Mouse (Mus musculus) C2C12 (cell line): Measurements from ENCODE around the gene Gper1. TPM values are rescaled to one million over a fixed set of nuclear protein-coding genes. Genes with fewer than 3 reads are reported as not detected.
A peak's percentile ranks its signal among the peaks of the same experiment; 100 is the strongest.

Experiments used
- H3K27me3 ChIP-seq: one replicate; pipeline ENCODE4 v1.6.1; 2011; ENCODE audit not compliant: control insufficient read depth, insufficient read depth, insufficient read length
- H3K36me3 ChIP-seq: one replicate; pipeline ENCODE4 v1.6.1; 2011; ENCODE audit not compliant: control insufficient read depth, insufficient read depth
- H3K4me3 ChIP-seq: one replicate; pipeline ENCODE4 v1.5.1; 2011; ENCODE audit warnings: mild to moderate bottlenecking, control low read depth; ENCODE audit not compliant: poor library complexity, insufficient read depth, severe bottlenecking
- H3K79me2 ChIP-seq: one replicate; pipeline ENCODE4 v1.6.1; 2011; ENCODE audit not compliant: control insufficient read depth, insufficient read depth
- H3K79me3 ChIP-seq: one replicate; pipeline ENCODE4 v1.6.1; 2011; ENCODE audit warnings: low read depth, control low read depth
- H3ac ChIP-seq: one replicate; pipeline ENCODE3; 2011; ENCODE audit warnings: low read depth; ENCODE audit not compliant: control insufficient read depth, insufficient read length
- CEBPB ChIP-seq: IDR thresholded peaks from one replicate; pipeline ENCODE4 v1.6.1; 2011; ENCODE audit warnings: low read depth, mild to moderate bottlenecking, control low read depth, moderate library complexity
- CTCF ChIP-seq: IDR thresholded peaks from one replicate; pipeline ENCODE4 v1.5.1; 2011; ENCODE audit not compliant: control insufficient read depth, insufficient read depth, insufficient read length
- FOSL1 ChIP-seq: IDR thresholded peaks from one replicate; pipeline ENCODE4 v1.8.0; 2011; ENCODE audit warnings: mild to moderate bottlenecking, low read length; ENCODE audit not compliant: poor library complexity, insufficient read depth, severe bottlenecking
- MAX ChIP-seq: IDR thresholded peaks from one replicate; pipeline ENCODE4 v1.6.1; 2011; ENCODE audit warnings: mild to moderate bottlenecking, control low read depth
- MYOD1 ChIP-seq: IDR thresholded peaks from one replicate; pipeline ENCODE4 v1.6.1; 2011; ENCODE audit warnings: low read depth; ENCODE audit not compliant: control insufficient read depth, insufficient read length
- MYOG ChIP-seq: IDR thresholded peaks from one replicate; pipeline ENCODE4 v1.6.1; 2011; ENCODE audit not compliant: control insufficient read depth, insufficient read length; ENCODE audit errors: extremely low read depth
- USF1 ChIP-seq: IDR thresholded peaks from one replicate; pipeline ENCODE4 v1.6.1; 2011; ENCODE audit warnings: low read depth, mild to moderate bottlenecking, control low read depth, moderate library complexity
- polyA plus RNA-seq: library from polyadenylated mRNA; unstranded; fragments of >200 nt; fragmentation: generic; extraction: Trizol; gene quantifications from one replicate; pipeline ENCODE4 v1.2.1, GENCODE M21; 2012; ENCODE audit warnings: missing spikeins

The Gper1 gene
- polyA plus RNA-seq, 1 experiment = 18.8 TPM

GRCm38 (mm10) chr5:139455166-139455565, 32.2 kb downstream of the Gper1 start:
- Histone ChIP-seq H3K79me3 (peaks cover 2% of the 10 kb centered on the region), H3K27me3 (no peaks in the 10 kb centered on the region), H3K36me3 (no peaks in the 10 kb centered on the region), H3K79me2 (peaks cover 12% of the 10 kb centered on the region), H3K4me3 (no peak overlapping the region), H3ac (no peak overlapping the region)
- TF ChIP-seq FOSL1 (no peak), CEBPB (no peak), MYOD1 (no peak), CTCF (no peak), MYOG (no peak), MAX (no peak), USF1 (no peak)

- no peaks in the 10 kb centered on the region for H3K27me3 ChIP-seq
- H3ac ChIP-seq = no peak overlapping the region
- peaks cover 2% of the 10 kb centered on the region for H3K79me3 ChIP-seq
- no peak overlapping the region for H3K4me3 ChIP-seq
- peaks cover 13% of the 10 kb centered on the region for H3K79me2 ChIP-seq
- TF ChIP-seq CTCF (no peak), CEBPB (no peak), MAX (no peak), MYOD1 (no peak), USF1 (no peak), FOSL1 (no peak), MYOG (no peak)
- H3K36me3 ChIP-seq = no peaks in the 10 kb centered on the region
Observed at GRCm38 (mm10) chr5:139457241-139457640, 34.3 kb downstream of the Gper1 start.

DNA sequence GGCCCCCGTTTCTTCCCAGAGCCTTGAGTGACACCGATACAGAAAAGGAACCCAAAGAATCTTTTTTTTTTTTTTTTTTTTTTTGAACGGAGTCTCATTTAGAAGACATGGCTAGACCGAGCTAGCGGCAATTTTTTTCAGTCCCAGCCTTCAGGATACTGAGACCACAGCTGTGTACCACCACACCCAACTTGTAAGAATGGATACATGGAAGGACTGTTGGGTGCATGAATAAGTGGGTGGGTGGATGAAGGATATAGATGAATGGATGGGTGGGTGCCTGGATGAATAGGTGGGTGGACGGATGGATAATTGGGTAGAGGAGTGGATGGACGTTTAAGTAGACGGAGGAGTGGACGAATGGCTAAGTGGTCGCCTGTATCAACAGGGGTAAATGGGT, 37.0 kb downstream of the Gper1 start:
- Histone ChIP-seq H3K27me3 (no peaks in the 10 kb centered on the region), H3K79me3 (peaks cover 2% of the 10 kb centered on the region), H3K79me2 (peaks cover 13% of the 10 kb centered on the region), H3K4me3 (peak overlapping the region; percentile 50), H3ac (peak overlapping the region; percentile 60), H3K36me3 (no peaks in the 10 kb centered on the region)
- no peak for TF ChIP-seq USF1

GRCm38 (mm10) chr5:139460384-139461067, 37.6 kb downstream of the Gper1 start, which contains the start of gene 3110082I17Rik:
Gene 3110082I17Rik, minus strand, starts transcription at chr5:139460527.
- no peaks in the 10 kb centered on the region for H3K36me3 ChIP-seq
- TF ChIP-seq CTCF = no peak
- peak; percentile 91 for TF ChIP-seq MAX
- no peak for TF ChIP-seq MYOD1
- TF ChIP-seq USF1 = peak; percentile 91
- no peak for TF ChIP-seq MYOG
- TF ChIP-seq FOSL1 = no peak
- TF ChIP-seq CEBPB = no peak
- H3K79me3 ChIP-seq = peaks cover 2% of the 10 kb centered on the region
- no peaks in the 10 kb centered on the region for H3K27me3 ChIP-seq
- H3K4me3 ChIP-seq = peak within 1 kb of the TSS; percentile 50
- H3ac ChIP-seq = peak within 1 kb of the TSS; percentile 60
- peaks cover 13% of the 10 kb centered on the region for H3K79me2 ChIP-seq

GRCm38 (mm10) chr5:139464874-139465273, 41.9 kb downstream of the Gper1 start:
- H3K79me2 ChIP-seq = peaks cover 3% of the 10 kb centered on the region
- H3K4me3 ChIP-seq = no peak overlapping the region
- no peaks in the 10 kb centered on the region for H3K27me3 ChIP-seq
- TF ChIP-seq MAX (no peak), USF1 (no peak), CTCF (no peak), MYOD1 (no peak), CEBPB (no peak), MYOG (no peak), FOSL1 (no peak)
- peaks cover 1% of the 10 kb centered on the region for H3K79me3 ChIP-seq
- H3ac ChIP-seq = no peak overlapping the region
- no peaks in the 10 kb centered on the region for H3K36me3 ChIP-seq

DNA sequence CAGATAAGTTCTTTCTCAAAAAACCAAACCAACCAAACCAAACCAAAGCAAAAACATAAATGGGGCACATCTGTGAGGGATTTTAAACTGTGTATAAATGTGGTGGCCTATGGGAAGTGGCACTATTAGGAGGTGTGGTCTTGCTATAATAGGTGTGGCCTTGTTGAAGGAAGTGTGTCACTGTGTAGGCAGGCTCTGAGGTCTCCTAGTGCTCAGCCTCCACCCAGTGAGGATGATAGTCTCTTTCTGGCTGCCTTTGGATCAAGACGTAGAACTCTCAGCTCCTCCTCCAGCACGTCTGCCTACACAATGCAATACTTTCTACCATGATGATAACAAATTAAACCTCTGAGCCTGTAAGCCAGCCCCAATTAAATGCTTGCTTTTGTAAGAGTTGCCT, 43.4 kb downstream of the Gper1 start:
- Histone ChIP-seq H3K79me2 (no peaks in the 10 kb centered on the region), H3K36me3 (peaks cover 2% of the 10 kb centered on the region), H3K27me3 (no peaks in the 10 kb centered on the region), H3K4me3 (no peak overlapping the region), H3K79me3 (no peaks in the 10 kb centered on the region), H3ac (no peak overlapping the region)
- no peak for TF ChIP-seq FOSL1
- no peak for TF ChIP-seq CEBPB
- TF ChIP-seq MYOG = no peak
- no peak for TF ChIP-seq MYOD1
- no peak for TF ChIP-seq MAX
- TF ChIP-seq USF1 = no peak
- no peak for TF ChIP-seq CTCF
